Mouse (Mus musculus): ENCODE measurements around the gene Bmp4. TPM values are rescaled to one million over a fixed set of nuclear protein-coding genes. Genes with fewer than 3 reads are reported as not detected.

Bmp4 gene
- total RNA-seq, 2 experiments from 2014 or later: 12.1 to 17.5 TPM

DNA sequence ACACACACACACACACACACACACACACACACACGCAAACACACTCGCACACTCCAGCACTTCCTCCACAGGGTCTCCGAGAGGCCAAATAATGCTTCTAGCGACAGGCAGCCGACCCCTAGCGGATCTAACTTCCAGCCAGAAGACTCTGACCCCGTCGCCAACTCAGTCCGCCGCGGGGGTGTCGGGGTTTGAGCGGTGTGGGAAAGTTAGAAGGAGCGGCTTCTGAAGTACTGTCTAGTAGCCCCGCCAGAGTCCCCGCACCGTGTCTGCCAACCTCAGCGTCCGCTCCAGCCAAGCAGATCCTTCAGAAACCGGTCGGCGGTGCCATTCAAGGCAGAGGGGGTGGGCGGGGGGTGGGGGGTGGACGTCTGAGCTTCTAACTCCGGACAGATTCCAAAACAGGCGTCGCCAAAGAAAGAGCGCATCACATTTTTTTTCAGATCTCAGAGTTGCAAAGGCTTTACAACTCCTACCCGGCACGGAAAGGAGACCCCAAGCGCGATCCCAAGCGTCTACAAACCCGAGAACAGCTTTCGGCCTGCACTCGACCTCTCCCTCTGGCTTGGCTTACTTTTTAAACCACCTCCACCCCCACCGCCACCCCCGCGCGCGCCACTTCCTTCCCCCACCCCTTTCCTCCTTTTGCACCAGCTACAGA is 2.5 kb downstream of the Bmp4 start:
- peak; percentile 70 for DNase-seq
- intact Hi-C loops (cut with DNase I; ENCODE audit: low total_unique reads): loop anchor here (10.0 kb wide), 2 partner anchors 337 to 403 kb away; no protein-coding TSS in a partner anchor

DNA sequence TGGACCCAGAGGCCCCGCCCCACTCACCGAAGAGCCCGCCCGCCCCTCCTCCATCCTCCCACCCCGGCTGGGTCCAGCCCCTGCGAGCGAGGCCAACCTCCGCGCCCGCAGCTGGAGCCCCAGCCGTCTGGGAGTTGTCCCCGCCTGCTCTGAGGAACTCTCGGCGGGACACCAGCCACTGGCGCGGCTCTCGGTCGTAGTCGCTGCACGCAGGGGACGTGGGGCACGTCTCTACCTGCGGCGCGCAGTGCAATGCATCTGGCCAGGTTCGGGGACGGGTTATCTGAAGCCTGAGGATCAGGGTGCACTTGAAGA is 3.2 kb downstream of the Bmp4 start:
- peak; percentile 91 for DNase-seq
- intact Hi-C loops (cut with DNase I; ENCODE audit: low total_unique reads): loop anchor here (10.0 kb wide), 2 partner anchors 337 to 403 kb away; no protein-coding TSS in a partner anchor

DNA sequence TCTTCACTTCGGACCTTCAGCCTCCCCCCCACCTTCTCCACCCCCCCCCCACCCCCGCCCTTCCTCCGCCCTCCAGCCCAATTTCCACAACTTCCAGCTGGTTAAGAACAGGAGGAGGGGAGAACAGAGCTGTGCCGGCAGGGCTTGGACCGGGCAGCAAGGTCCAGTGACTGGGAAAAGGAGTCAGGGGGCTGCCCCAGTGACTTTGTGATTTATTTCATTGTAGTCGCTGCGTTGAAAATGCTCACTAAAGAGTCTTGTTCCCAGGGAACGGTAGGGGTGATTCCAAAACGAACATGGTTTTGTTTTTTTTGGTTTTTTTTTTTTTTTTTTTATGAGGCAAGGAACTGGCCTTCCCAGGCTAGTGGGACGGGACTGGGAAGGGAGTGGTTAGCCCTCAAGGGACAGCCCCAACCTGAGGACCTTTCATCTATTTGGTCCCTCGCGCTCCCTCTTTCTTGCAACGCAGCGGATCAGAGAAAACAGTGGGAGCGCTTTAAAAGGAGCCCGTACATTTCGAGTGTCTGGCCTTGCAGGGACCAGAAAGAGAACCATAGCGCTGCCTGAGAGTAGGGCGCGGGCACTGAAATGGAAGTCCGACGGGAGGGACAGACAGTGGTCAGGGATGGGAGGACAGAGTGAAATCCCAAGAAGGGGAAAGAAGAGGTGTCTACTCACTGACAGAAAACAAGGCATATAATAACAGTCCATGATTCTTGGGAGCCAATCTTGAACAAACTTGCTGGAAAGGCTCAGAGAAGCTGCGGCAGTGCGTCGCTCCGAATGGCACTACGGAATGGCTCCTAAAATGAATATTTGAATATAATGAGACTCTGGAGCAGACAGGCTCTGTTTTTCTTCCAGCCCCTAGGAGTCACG is 3.8 kb downstream of the Bmp4 start:
- peak; percentile 27 for DNase-seq
- intact Hi-C loops (cut with DNase I; ENCODE audit: low total_unique reads): loop anchor here (10.0 kb wide), 2 partner anchors 338 to 402 kb away; no protein-coding TSS in a partner anchor

DNA sequence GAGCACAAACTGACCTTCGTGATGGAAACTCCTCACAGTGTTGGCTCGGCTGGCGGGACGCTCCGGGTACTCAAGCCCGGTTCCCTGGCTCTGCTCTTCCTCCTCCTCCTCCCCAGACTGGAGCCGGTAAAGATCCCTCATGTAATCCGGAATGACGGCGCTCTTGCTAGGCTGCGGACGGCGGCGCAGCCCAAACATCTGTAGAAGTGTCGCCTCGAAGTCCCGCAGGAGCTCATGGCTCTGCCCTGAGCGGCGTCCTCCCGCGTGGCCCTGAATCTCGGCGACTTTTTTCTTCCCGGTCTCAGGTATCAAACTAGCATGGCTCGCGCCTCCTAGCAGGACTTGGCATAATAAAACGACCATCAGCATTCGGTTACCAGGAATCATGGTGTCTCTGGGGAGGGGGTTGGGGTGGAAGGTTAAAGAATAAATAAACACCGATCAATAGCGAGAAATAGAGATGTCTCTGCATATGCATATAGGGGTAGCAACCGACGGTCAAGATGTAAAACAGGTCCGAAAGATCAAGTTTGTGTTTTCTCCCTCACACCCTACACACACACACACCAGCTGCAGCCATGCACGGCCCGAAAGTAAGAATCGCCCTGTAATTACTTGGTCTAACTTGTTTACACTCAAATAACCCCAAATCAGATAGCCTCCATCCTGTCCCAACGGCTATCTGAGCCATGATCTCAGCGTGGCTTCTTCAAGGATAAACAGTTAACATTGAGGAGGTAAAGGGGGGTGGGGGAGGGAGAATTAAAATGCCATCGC is 4.6 kb downstream of the Bmp4 start:
- DNase-seq: no peak
- intact Hi-C loops (cut with DNase I; ENCODE audit: low total_unique reads): loop anchor here (10.0 kb wide), 2 partner anchors 339 to 401 kb away; no protein-coding TSS in a partner anchor

DNA sequence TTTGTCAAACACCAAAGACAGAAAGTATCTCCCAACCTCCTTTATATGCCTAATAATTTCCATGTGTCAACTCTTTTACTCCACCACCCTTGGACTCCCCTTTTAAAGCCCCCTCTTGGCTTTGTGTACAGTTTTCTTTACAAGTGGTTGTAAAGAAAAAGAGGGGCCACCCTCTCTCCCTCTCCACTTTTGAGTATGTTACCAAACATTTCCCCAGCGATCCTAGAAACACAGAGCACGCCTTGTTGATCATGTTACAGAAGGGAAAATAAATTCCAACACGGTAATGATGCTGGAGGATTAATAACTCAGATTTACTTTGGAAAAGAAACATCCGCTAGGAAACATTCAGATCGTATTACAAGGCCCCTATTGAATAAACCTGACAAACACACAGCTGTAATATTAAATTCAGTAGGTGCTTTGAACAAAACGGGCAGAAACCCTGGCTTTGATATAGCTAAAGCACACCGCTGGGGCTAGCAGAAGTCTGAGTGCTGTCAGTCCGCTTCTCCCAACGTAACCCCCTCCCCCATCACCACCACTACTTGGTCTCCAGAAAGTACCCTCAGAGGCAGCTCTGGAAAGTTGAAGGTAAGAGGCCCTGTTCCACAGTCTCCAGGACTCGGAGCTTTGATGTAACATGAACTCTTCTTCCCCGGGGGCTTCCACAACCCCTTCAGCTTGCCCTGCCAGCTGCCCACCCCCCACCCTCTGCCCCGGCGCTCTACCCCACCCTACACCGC is 5.3 kb downstream of the Bmp4 start:
- intact Hi-C loops (cut with DNase I; ENCODE audit: low total_unique reads): loop anchor here (10.0 kb wide), 2 partner anchors 340 to 400 kb away; no protein-coding TSS in a partner anchor
- no peak for DNase-seq

DNA sequence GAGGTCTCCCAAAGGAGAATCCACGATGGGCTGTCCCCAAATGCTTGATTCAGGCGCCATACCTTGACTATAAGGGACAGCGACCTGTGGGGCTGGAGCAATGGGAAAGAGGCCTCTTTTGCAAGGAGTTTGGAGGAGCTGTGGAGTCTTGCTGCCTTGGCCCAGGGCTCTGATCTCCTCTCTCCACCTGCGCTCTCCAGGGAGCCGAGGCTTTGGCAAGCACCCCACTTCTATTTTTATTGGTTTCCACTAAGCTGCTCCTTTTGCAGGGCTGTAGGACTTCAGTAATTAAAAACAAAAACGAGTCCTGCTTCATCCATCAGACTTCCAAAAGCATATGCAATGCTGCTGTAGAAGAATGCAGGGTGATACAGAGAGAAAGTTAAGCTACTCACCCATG is 9.0 kb downstream of the Bmp4 start:
- intact Hi-C loops (cut with DNase I; ENCODE audit: low total_unique reads): loop anchor here (10.0 kb wide), 2 partner anchors 343 to 397 kb away; no protein-coding TSS in a partner anchor
- peak; percentile 64 for DNase-seq

DNA sequence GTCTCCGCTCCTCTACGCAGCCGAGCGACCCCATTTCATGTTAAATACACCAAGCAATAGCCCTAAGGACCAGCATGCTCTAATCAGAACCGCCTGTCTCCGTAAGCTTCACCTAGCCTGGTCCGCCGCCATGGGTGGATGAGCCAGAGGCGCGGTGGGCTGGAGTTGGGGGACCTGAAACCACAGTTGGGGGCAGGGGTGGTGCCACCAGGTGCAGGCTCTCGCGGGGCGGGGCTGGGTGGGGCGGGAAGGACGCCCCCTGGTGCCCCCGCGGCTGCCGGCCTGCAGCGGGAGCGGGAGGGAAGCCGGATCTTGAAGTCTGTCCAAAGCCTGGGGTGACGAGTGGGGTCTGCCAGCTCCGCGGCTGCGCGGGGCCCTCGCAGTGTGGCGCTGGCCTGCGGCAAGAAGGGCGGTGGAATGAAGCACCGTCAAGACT is 10.2 kb downstream of the Bmp4 start:
- DNase-seq: no peak
- intact Hi-C loops (cut with DNase I; ENCODE audit: low total_unique reads): loop anchor here (10.0 kb wide), 2 partner anchors 344 to 396 kb away; no protein-coding TSS in a partner anchor

DNA sequence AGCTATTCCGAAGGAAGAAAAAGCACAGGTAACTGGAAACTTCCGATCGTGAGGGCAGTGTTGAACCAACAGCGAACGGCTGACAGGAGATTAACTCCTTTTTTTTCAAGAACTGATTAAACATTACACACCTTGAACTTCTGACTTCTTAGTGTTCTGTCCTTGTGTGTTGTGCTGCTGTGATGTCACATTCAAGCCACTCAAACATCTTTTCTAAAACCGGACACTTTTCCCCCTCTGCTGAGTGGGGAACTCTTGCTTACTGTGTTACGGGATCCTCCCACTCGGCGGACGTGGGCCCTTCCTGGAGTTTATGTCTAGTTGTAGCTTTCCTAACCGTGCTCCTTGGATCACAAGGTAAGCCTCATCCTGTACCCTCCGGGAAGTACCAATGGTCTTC is 11.2 kb downstream of the Bmp4 start, which contains the start of gene Gm15217:
Gm15217 (plus strand) TSS at position 130 of the 400 bp plus-strand sequence.
- no peak for DNase-seq
- intact Hi-C loops (cut with DNase I; ENCODE audit: low total_unique reads): no loop called here

DNA sequence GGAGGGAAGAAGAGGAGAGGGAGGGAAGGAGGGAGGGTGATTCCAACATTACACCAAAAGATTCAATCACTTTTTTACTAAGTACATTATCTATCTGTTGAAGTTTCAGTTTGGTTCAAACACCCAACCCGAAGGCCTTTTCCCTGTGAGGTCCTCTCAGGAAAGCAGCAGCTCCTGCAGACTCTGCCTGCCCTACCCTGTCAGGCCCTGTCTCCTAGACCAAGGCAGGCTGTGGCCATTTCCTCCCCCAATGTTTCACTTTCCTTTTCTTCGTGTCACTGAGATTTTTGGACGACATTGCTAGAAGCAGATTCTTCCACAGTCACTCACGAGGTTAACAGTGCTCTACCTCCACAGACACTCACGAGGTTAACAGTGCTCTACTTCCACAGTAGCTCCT is 14.7 kb downstream of the Bmp4 start:
- intact Hi-C loops (cut with DNase I; ENCODE audit: low total_unique reads): no loop called here
- DNase-seq: no peak

DNA sequence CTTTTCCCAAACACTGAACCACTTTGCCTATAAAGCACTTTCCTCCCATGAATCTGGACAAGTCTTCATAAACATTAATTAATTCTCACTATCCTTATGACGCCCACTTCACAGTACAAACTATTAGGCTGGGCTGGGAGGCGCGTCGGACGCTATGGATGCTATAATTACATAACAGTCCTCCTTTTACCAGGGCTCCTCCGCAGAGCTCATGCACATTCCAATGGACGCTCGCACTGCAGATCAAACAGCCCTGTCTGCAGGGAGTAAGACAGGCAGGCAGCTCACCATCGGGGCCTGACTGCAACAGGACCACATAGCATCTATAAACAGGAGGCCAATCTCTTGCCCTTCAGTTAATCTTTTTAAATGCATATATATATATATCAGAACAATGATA is 18.0 kb downstream of the Bmp4 start:
- intact Hi-C loops (cut with DNase I; ENCODE audit: low total_unique reads): no loop called here
- DNase-seq: no peak

DNA sequence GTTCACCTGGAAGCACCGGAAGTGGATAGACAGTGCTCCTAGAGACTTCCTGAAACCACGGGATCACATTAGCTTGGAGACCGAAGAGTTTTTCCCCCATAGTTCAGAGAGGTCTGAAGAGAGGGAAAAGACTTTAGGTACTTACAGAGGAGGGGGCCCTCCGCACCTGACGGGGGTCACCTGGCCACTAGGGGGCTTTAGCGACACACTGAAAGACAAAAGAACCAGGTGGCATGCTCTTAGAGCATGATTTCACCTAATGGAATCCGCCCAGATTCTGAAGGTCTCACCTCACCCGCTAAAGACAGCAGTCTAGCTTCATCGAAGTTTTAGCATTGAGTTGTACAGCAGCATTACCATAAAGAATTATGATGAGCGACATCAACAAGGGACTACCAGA is 27.3 kb downstream of the Bmp4 start:
- DNase-seq: no peak
- intact Hi-C loops (cut with DNase I; ENCODE audit: low total_unique reads): no loop called here

DNA sequence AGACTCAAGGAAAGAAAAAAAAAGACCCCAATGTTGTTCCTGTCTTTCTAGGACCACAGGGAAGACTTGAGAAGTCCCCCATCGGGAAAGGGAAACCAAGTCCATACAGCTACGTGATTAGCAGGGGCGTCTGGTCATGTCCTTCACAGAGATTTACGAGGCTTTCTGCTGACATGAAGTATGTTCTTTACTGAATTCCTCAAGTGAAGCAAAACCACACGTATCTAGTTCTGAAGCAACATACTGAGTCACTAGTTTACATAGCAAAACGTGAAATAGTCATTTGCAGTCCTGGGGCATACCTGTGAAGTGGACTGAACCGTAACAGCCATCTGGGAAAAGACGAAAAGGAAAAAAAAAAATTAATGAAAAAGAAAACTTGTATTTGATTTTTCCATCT is 32.8 kb downstream of the Bmp4 start:
- intact Hi-C loops (cut with DNase I; ENCODE audit: low total_unique reads): no loop called here
- no peak for DNase-seq

DNA sequence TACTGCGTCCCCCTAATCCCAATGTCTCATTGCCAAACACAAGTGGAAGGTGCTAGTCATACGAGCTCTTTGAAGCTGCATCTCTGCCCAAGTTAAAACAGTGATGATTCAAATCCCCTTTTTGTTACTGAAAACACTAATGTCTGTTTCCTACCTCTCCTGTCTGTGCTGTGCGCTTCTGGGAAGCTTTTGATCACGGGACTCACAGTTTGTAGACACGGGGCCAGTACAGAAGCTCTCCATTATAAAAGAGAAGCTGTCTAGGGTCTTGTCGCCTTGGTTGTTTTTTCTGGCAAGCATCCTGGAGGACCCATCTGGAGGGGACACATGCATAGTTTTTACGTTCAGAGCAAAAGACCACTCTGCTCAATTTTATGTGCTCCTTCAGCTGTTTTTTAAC is 33.2 kb downstream of the Bmp4 start:
- intact Hi-C loops (cut with DNase I; ENCODE audit: low total_unique reads): no loop called here
- no peak for DNase-seq

DNA sequence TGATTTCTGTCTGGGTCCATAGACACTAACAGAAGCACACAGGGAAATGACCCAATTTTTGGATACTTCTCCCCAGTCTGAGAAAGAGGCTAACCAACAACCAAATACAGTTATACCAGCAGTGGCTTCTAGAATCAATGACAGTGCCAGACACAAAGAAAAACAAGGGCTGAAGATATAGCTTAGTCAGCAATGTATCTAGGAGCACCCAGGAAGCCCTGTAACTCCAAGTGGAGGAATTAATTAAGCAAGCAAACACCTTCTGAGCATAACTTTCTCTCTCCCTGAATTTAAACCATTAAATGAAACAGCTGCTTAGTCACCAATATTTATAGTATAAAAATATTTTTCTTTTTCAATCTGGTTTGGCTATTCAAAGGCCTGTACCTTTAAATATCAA is 45.7 kb downstream of the Bmp4 start:
- intact Hi-C loops (cut with DNase I; ENCODE audit: low total_unique reads): no loop called here

DNA sequence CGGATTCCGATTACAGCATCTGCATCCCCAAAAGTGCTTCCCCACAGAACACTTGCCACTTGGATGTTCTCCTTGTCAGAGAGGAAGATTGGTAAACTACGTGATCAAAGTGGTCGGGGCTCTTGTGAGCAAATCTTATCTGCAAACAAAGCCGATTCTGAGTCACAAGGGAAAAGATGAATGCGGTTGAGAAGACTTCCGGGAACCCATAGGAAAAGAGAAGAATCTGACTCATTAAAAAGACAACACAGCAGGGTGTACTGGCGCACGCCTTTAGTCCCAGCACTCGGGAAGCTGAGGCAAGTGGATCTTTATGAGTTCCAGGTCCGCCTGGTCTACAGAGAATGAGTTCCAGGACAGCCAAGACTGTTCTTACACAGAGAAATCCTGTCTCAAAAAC is 51.7 kb downstream of the Bmp4 start:
- DNase-seq: no peak
- intact Hi-C loops (cut with DNase I; ENCODE audit: low total_unique reads): no loop called here

More for the DNA sequence above, 45.7 kb downstream of the Bmp4 start:
- DNase-seq: no peak

All from gastrocnemius, postnatal 14 days (tissue).